Mouse (Mus musculus) limb, embryonic 12.5 days (tissue): Measurements from ENCODE around the gene Tesk1. TPM values are rescaled to one million over a fixed set of nuclear protein-coding genes. Genes with fewer than 3 reads are reported as not detected.

Experiments used
- ATAC-seq: fragments of 200-750 bp; cut with Nextera tagmentation; 2 replicates; pipeline ENCODE4 v1.8.0; 2017; ENCODE audit warnings: low read depth, moderate TSS enrichment; ENCODE audit not compliant: insufficient number of reproducible peaks, insufficient read depth, low FRiP score, low TSS enrichment
- H3K27ac ChIP-seq: fragments of 300-500 bp; sonication (generic); 2 replicates; pipeline ENCODE4 v1.5.1; 2016; ENCODE audit warnings: mild to moderate bottlenecking, moderate library complexity
- H3K27me3 ChIP-seq: fragments of 300-500 bp; sonication (generic); 2 replicates; pipeline ENCODE4 v1.6.1; 2016; ENCODE audit warnings: mild to moderate bottlenecking, moderate library complexity
- H3K36me3 ChIP-seq: fragments of 300-500 bp; sonication (generic); 2 replicates; pipeline ENCODE4 v1.6.1; 2016; ENCODE audit warnings: mild to moderate bottlenecking, moderate library complexity
- H3K4me1 ChIP-seq: fragments of 300-500 bp; sonication (generic); replicated peaks from 2 replicates; pipeline ENCODE4 v1.6.1; 2016
- H3K4me2 ChIP-seq: fragments of 300-500 bp; sonication (generic); 2 replicates; pipeline ENCODE4 v1.6.1; 2016; ENCODE audit warnings: mild to moderate bottlenecking, moderate library complexity
- H3K4me3 ChIP-seq: fragments of 300-500 bp; sonication (generic); replicated peaks from 2 replicates; pipeline ENCODE4 v1.5.1; 2016; ENCODE audit warnings: mild to moderate bottlenecking
- H3K9ac ChIP-seq: fragments of 300-500 bp; sonication (generic); replicated peaks from 2 replicates; pipeline ENCODE4 v1.6.1; 2016; ENCODE audit warnings: mild to moderate bottlenecking, moderate library complexity
- H3K9me3 ChIP-seq: fragments of 300-500 bp; sonication (generic); 2 replicates; pipeline ENCODE4 v1.6.1; 2016; ENCODE audit warnings: mild to moderate bottlenecking, moderate library complexity
- WGBS: fragments of 180-500 bp; shearing (Covaris S2); methylation state at CpG from one replicate; pipeline ENCODE4 v1.1.7; 2016; 5-methylcytosine and 5-hydroxymethylcytosine counted together
- polyA plus RNA-seq: library from polyadenylated mRNA; unstranded; fragments of >200 nt; fragmentation: Nextera tagmentation; extraction: Ambion mirVana; gene quantifications from 2 replicates; pipeline ENCODE4 v1.2.1, GENCODE M21; 2016

Tesk1 gene
- polyA plus RNA-seq, 1 experiment from 2014 or later = 13.3 TPM

- no peak overlapping the region for H3K9ac ChIP-seq
- H3K9me3 ChIP-seq = no peaks in the 10 kb centered on the region
- peaks cover 43% of the 10 kb centered on the region for H3K27me3 ChIP-seq
- H3K27ac ChIP-seq = no peak overlapping the region
- no peak overlapping the region for H3K4me2 ChIP-seq
- H3K36me3 ChIP-seq = no peaks in the 10 kb centered on the region
- peaks cover 23% of the 10 kb centered on the region; the same call in 1 of the 2 replicates for H3K4me1 ChIP-seq
- WGBS = 30% methylated on average over 4 of the region's 4 CpGs
- no peak for ATAC-seq
- H3K4me3 ChIP-seq = no peak overlapping the region
Observed at GRCm38 (mm10) chr4:43456470-43456869, 14.7 kb downstream of the Tesk1 start.

- Histone ChIP-seq H3K4me1 (peaks cover 23% of the 10 kb centered on the region; the same call in 1 of the 2 replicates), H3K36me3 (no peaks in the 10 kb centered on the region), H3K4me2 (no peak overlapping the region), H3K4me3 (no peak overlapping the region), H3K9me3 (no peaks in the 10 kb centered on the region), H3K9ac (no peak overlapping the region), H3K27ac (no peak overlapping the region), H3K27me3 (peaks cover 40% of the 10 kb centered on the region)
- 25% methylated on average over 8 of the region's 8 CpGs for WGBS
- ATAC-seq = no peak
Observed at GRCm38 (mm10) chr4:43457124-43457523, 15.4 kb downstream of the Tesk1 start.

GRCm38 (mm10) chr4:43463102-43463501 lies 21.4 kb downstream of the Tesk1 start:
- no peaks in the 10 kb centered on the region; the same call in 1 of the 2 replicates for H3K27me3 ChIP-seq
- 89% methylated on average over 5 of the region's 5 CpGs for WGBS

GRCm38 (mm10) chr4:43465935-43466334 lies 24.2 kb downstream of the Tesk1 start:
- Histone ChIP-seq H3K27me3 (no peaks in the 10 kb centered on the region; the same call in 1 of the 2 replicates), H3K36me3 (no peaks in the 10 kb centered on the region), H3K4me2 (no peak overlapping the region), H3K27ac (no peak overlapping the region), H3K4me3 (no peak overlapping the region), H3K9ac (no peak overlapping the region), H3K4me1 (no peaks in the 10 kb centered on the region), H3K9me3 (no peaks in the 10 kb centered on the region)
- ATAC-seq = no peak
- WGBS = 89% methylated on average over 6 of the region's 6 CpGs

More at GRCm38 (mm10) chr4:43463102-43463501, 21.4 kb downstream of the Tesk1 start:
- ATAC-seq = no peak
- H3K4me1 ChIP-seq = no peaks in the 10 kb centered on the region
- H3K9ac ChIP-seq = no peak overlapping the region
- no peaks in the 10 kb centered on the region for H3K9me3 ChIP-seq
- H3K4me2 ChIP-seq = no peak overlapping the region
- no peak overlapping the region for H3K4me3 ChIP-seq
- H3K27ac ChIP-seq = no peak overlapping the region
- no peaks in the 10 kb centered on the region for H3K36me3 ChIP-seq

- Histone ChIP-seq H3K4me2 (no peak overlapping the region), H3K9me3 (no peaks in the 10 kb centered on the region)
- 88% methylated on average over 7 of the region's 7 CpGs for WGBS
Observed at GRCm38 (mm10) chr4:43466872-43467271, 25.1 kb downstream of the Tesk1 start.

GRCm38 (mm10) chr4:43470301-43470700 lies 28.6 kb downstream of the Tesk1 start:
- H3K27ac ChIP-seq = no peak overlapping the region
- no peaks in the 10 kb centered on the region for H3K36me3 ChIP-seq
- ATAC-seq = no peak
- no peaks in the 10 kb centered on the region for H3K27me3 ChIP-seq
- 91% methylated on average over 10 of the region's 10 CpGs for WGBS
- H3K4me1 ChIP-seq = no peaks in the 10 kb centered on the region
- no peak overlapping the region for H3K4me2 ChIP-seq
- H3K9ac ChIP-seq = no peak overlapping the region
- H3K9me3 ChIP-seq = no peaks in the 10 kb centered on the region
- no peak overlapping the region for H3K4me3 ChIP-seq

More at GRCm38 (mm10) chr4:43466872-43467271, 25.1 kb downstream of the Tesk1 start:
- ATAC-seq = no peak
- Histone ChIP-seq H3K36me3 (no peaks in the 10 kb centered on the region), H3K4me3 (no peak overlapping the region), H3K4me1 (no peaks in the 10 kb centered on the region), H3K9ac (no peak overlapping the region), H3K27ac (no peak overlapping the region), H3K27me3 (no peaks in the 10 kb centered on the region; the same call in 1 of the 2 replicates)

- H3K36me3 ChIP-seq = no peaks in the 10 kb centered on the region
- no peaks in the 10 kb centered on the region for H3K27me3 ChIP-seq
- H3K4me3 ChIP-seq = no peak overlapping the region
- H3K4me2 ChIP-seq = no peak overlapping the region
- ATAC-seq = no peak
- H3K9ac ChIP-seq = no peak overlapping the region
- no peaks in the 10 kb centered on the region for H3K9me3 ChIP-seq
- no peak overlapping the region for H3K27ac ChIP-seq
- WGBS = 85% methylated on average over 1 of the region's 1 CpGs
- H3K4me1 ChIP-seq = no peaks in the 10 kb centered on the region
Observed at GRCm38 (mm10) chr4:43473636-43474035, 31.9 kb downstream of the Tesk1 start.

- no peaks in the 10 kb centered on the region for H3K4me1 ChIP-seq
- 93% methylated on average over 6 of the region's 6 CpGs for WGBS
- no peak overlapping the region for H3K4me2 ChIP-seq
- no peaks in the 10 kb centered on the region for H3K27me3 ChIP-seq
- H3K4me3 ChIP-seq = no peak overlapping the region
- no peak overlapping the region for H3K9ac ChIP-seq
- H3K27ac ChIP-seq = no peak overlapping the region
- H3K9me3 ChIP-seq = no peaks in the 10 kb centered on the region
- no peaks in the 10 kb centered on the region for H3K36me3 ChIP-seq
- ATAC-seq = no peak
Observed at GRCm38 (mm10) chr4:43476604-43477003, 34.9 kb downstream of the Tesk1 start.

GRCm38 (mm10) chr4:43477857-43478533 lies 36.3 kb downstream of the Tesk1 start:
- H3K4me1 ChIP-seq = no peaks in the 10 kb centered on the region
- no peaks in the 10 kb centered on the region for H3K27me3 ChIP-seq
- H3K9ac ChIP-seq = no peak overlapping the region; the same call in 1 of the 2 replicates
- no peaks in the 10 kb centered on the region for H3K9me3 ChIP-seq
- no peaks in the 10 kb centered on the region for H3K36me3 ChIP-seq
- peak; percentile 89; the same call in 1 of the 2 replicates for ATAC-seq
- H3K27ac ChIP-seq = no peak overlapping the region
- WGBS = 18% methylated on average over 10 of the region's 11 CpGs
- H3K4me2 ChIP-seq = peak overlapping the region; percentile 45
- H3K4me3 ChIP-seq = peak overlapping the region; percentile 29

GRCm38 (mm10) chr4:43478534-43478858 lies 36.8 kb downstream of the Tesk1 start:
- H3K9me3 ChIP-seq = no peaks in the 10 kb centered on the region
- peak overlapping the region; percentile 29 for H3K4me3 ChIP-seq
- no peaks in the 10 kb centered on the region for H3K4me1 ChIP-seq
- no peak overlapping the region; the same call in 1 of the 2 replicates for H3K9ac ChIP-seq
- no peak overlapping the region for H3K27ac ChIP-seq
- H3K4me2 ChIP-seq = peak overlapping the region; percentile 45
- ATAC-seq = no peak
- H3K27me3 ChIP-seq = no peaks in the 10 kb centered on the region
- H3K36me3 ChIP-seq = no peaks in the 10 kb centered on the region
- 54% methylated on average over 8 of the region's 8 CpGs for WGBS

GRCm38 (mm10) chr4:43478906-43479832 lies 37.4 kb downstream of the Tesk1 start:
- H3K27ac ChIP-seq = 0 out of 2 replicates have a peak overlapping the region, but pooled peaks have one; percentile 29
- H3K9ac ChIP-seq = no peak overlapping the region
- no peak for ATAC-seq
- H3K4me1 ChIP-seq = no peaks in the 10 kb centered on the region
- 50% methylated on average over 24 of the region's 24 CpGs for WGBS
- H3K4me2 ChIP-seq = peak overlapping the region; percentile 35
- no peak overlapping the region for H3K4me3 ChIP-seq
- no peaks in the 10 kb centered on the region for H3K36me3 ChIP-seq
- no peaks in the 10 kb centered on the region for H3K27me3 ChIP-seq
- H3K9me3 ChIP-seq = no peaks in the 10 kb centered on the region
